ENCODE assay signal across 8 mouse cellular contexts in the genomic region with DNA sequence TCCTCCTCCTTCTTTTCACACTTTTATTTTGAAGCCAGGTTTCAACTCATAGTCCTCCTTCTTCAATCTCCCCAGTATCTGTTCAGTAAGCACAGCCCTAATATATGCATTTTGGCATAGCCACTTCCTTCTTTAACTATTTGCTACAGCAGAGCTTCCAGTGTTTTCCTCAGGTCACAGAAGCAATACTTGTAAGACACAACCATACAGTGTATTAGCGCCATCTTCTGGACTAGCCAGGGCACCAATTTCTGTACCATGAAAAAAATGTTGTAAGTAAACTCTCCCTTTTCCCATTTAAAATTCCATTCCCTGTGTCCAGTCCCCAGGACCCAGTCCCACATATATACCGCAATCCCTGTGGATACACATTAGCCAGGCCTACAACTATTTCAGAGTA. TPM values are rescaled to one million over a fixed set of nuclear protein-coding genes. Genes with fewer than 3 reads are reported as not detected.
DNase-seq lines count a peak whose midpoint lies in the region; ATAC-seq lines count a peak whose summit lies in the region.

No protein-coding gene starts in this region.

- peak; percentile 55 for DNase-seq in heart, adult 8-10 months (ENCODE audit: low spot score)
- DNase-seq in heart, postnatal 25 days (ENCODE audit: low spot score), result no peak
- peak; percentile 44 to 84 for DNase-seq in adrenal gland, adult (ENCODE audit: inconsistent age in 2 of 2, low spot score in 1 of 2)
- DNase-seq in embryo, embryonic 10 days (ENCODE audit: low spot score), result peak; percentile 85
- DNase-seq in heart, postnatal 4 days, result peak; percentile 61
- DNase-seq in layer of hippocampus, adult 11-12 months (ENCODE audit: low spot score), result peak; percentile 66
- peak; percentile 85 for DNase-seq in retina, postnatal 1 day

- H3K36me3 ChIP-seq in lung, embryonic 16.5 days (ENCODE audit: control insufficient read depth, insufficient read depth, low read length), result no peaks in the 10 kb centered on the region

- no peak overlapping the region for H3K4me2 ChIP-seq in lung, embryonic 16.5 days (ENCODE audit: low read depth, low read length)

- no peak overlapping the region for H3K4me3 ChIP-seq in lung, embryonic 16.5 days (ENCODE audit: low read length)

- WGBS in lung, embryonic 16.5 days, result 14% methylated on average over 2 of the region's 2 CpGs

- no peak overlapping the region for H3K27ac ChIP-seq in lung, embryonic 16.5 days (ENCODE audit: low read length)

- H3K27me3 ChIP-seq in lung, embryonic 16.5 days (ENCODE audit: control insufficient read depth, insufficient read depth, low read depth, low read length), result no peaks in the 10 kb centered on the region

- H3K4me1 ChIP-seq in lung, embryonic 16.5 days (replicated peaks; ENCODE audit: control insufficient read depth, insufficient read depth, low read length), result no peaks in the 10 kb centered on the region

- ATAC-seq in lung, embryonic 16.5 days (ENCODE audit: low read depth), result peak; percentile 68; the same call in 1 of the 2 replicates

- intact Hi-C loops in heart, postnatal 25 days (cut with DNase I), result loop anchor here (5.0 kb wide), 2 partner anchors 117 to 697 kb away; no protein-coding TSS in a partner anchor

- H3K9ac ChIP-seq in lung, embryonic 16.5 days (ENCODE audit: low read length), result no peak overlapping the region

- H3K9me3 ChIP-seq in lung, embryonic 16.5 days (ENCODE audit: control insufficient read depth, low read length), result no peaks in the 10 kb centered on the region

RNA-seq across cellular contexts. Expression of a gene that starts 17.9 kb away (rescaled TPM):
- 1 to 10 TPM; 3.7 to 5.9 (median 4.2) TPM for total RNA-seq in heart, adult 8-10 months (2022)
- total RNA-seq in heart, postnatal 25 days (2021), result 1 to 10 TPM; 4.5 to 5.7 TPM
- total RNA-seq in heart, postnatal 4 days (2021), result 10 to 100 TPM in 1 of 2 experiments, 1 to 10 TPM in 1; 9.7 to 11.1 TPM
- 14.9 and 15.2 TPM in 2 replicates for polyA plus RNA-seq in lung, embryonic 16.5 days (2015; fragmentation: Nextera tagmentation; extraction: Ambion mirVana)

RNA-seq across cellular contexts. Expression of a gene that starts 32.3 kb away (rescaled TPM):
- 1 to 10 TPM; 2.7 to 4.9 (median 4.2) TPM for total RNA-seq in heart, adult 8-10 months (2022)
- total RNA-seq in heart, postnatal 25 days (2021), result 1 to 10 TPM; 4.9 to 5.7 TPM
- total RNA-seq in heart, postnatal 4 days (2021), result 10 to 100 TPM; 21.8 to 21.9 TPM
- 91.0 and 99.0 TPM in 2 replicates for polyA plus RNA-seq in lung, embryonic 16.5 days (2015; fragmentation: Nextera tagmentation; extraction: Ambion mirVana)
